Mouse (Mus musculus): ENCODE measurements around the gene Pnkd. TPM values are rescaled to one million over a fixed set of nuclear protein-coding genes. Genes with fewer than 3 reads are reported as not detected.

Pnkd gene
- total RNA-seq, 1 experiment from 2014 or later = 29.0 TPM

- ATAC-seq (replicated peaks in 1 of 2; ENCODE audit: insufficient read depth in 1 of 2, low FRiP score in 2 of 2, low TSS enrichment in 1 of 2, low read depth in 1 of 2, poor library complexity in 2 of 2, severe bottlenecking in 2 of 2) = no peak
Measured at GRCm38 (mm10) chr1:74401015-74401702, 116.4 kb downstream of the Pnkd start.

Other genes with a start within 250 kb of the Pnkd start
- gene Tns1, start 160.5 kb upstream of the Pnkd start, total RNA-seq (2017) = 16.1 and 39.1 TPM in 2 replicates
- 2.3 and 2.7 TPM in 2 replicates for gene Rufy4, start 159.4 kb upstream of the Pnkd start, total RNA-seq (2017)
- gene Cxcr2, start 130.9 kb upstream of the Pnkd start, total RNA-seq (2017) = 9.0 and 19.4 TPM in 2 replicates
- gene Cxcr1, start 90.3 kb upstream of the Pnkd start, total RNA-seq (2017) = 0.15 and 0.56 TPM in 2 replicates
- gene Arpc2, start 48.8 kb upstream of the Pnkd start, total RNA-seq (2017) = 345 and 397 TPM in 2 replicates
- gene Gpbar1, start 6.4 kb upstream of the Pnkd start, total RNA-seq (2017) = 0.15 TPM in 1 of 2 replicates, not detected in the other
- gene Aamp, start 192 bp upstream of the Pnkd start, total RNA-seq (2017) = 115 and 150 TPM in 2 replicates
- 29.9 and 36.7 TPM in 2 replicates for gene Tmbim1, start 20.7 kb downstream of the Pnkd start, total RNA-seq (2017)
- gene Catip, start 77.2 kb downstream of the Pnkd start, total RNA-seq (2017) = 1.3 TPM in 1 of 2 replicates, not detected in the other
- 3.2 TPM in 1 of 2 replicates, not detected in the other for gene Slc11a1, start 90.3 kb downstream of the Pnkd start, total RNA-seq (2017)
- 38.1 and 40.0 TPM in 2 replicates for gene Ctdsp1, start 106.6 kb downstream of the Pnkd start, total RNA-seq (2017)
- 0.55 TPM in 1 of 2 replicates, not detected in the other for gene Vil1, start 124.4 kb downstream of the Pnkd start, total RNA-seq (2017)
- gene Cnot9, start 221.1 kb downstream of the Pnkd start, total RNA-seq (2017) = 73.4 and 82.5 TPM in 2 replicates